Mouse (Mus musculus): ENCODE results near the gene Cyfip1. TPM values are rescaled to one million over a fixed set of nuclear protein-coding genes. Genes with fewer than 3 reads are reported as not detected.

Gene Cyfip1
- polyA plus RNA-seq, 1 experiment from 2014 or later = 45.1 TPM

DNA sequence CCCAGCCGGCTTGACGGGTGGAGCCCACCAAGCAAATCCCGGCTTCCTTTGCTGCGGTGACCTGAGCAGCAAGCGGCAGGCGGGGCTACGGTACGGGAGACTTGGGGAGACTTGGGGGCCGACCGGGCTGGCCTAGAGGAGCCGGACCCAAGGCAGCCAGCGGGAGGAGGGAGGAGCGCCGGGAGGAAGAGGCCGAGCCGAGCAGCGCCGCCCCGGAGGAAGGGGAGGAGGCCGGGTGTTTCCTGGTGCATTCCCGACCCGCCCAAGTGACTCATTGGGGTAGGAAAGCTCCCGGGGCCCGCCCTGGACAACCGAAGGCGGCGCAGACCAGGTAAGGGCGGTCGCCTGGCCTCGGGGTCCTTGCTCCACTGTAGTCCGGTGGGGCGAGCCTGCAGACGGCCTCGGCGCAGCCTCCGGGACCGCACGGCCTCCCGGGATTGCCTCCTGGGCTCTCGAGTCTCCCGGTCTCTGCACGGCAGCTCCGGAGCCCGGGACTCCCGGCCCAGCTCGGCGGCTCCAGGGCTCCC lies 495 bp downstream of the Cyfip1 start:
- Histone ChIP-seq H3K4me1 (ENCODE audit: control insufficient read depth, insufficient read depth, low read depth, low read length) (peaks cover 11% of the 10 kb centered on the region), H3K27ac (ENCODE audit: low read depth, low read length) (peak overlapping the region; percentile 96), H3K4me2 (ENCODE audit: low read length) (peak overlapping the region; percentile 71), H3K9ac (ENCODE audit: low read depth, low read length) (peak overlapping the region; percentile 92), H3K4me3 (ENCODE audit: low read length) (peak overlapping the region; percentile 79), H3K9me3 (ENCODE audit: control insufficient read depth, low read length) (no peaks in the 10 kb centered on the region), H3K36me3 (ENCODE audit: control insufficient read depth, insufficient read depth, low read length) (no peaks in the 10 kb centered on the region), H3K27me3 (replicated peaks; ENCODE audit: control insufficient read depth, insufficient read depth, low read length) (no peaks in the 10 kb centered on the region)
- ATAC-seq = peak; percentile 95
- WGBS = under 1% methylated on average over 46 of the region's 47 CpGs

GRCm38 (mm10) chr7:55842504-55843152 lies 1.1 kb downstream of the Cyfip1 start:
- H3K27me3 ChIP-seq (replicated peaks; ENCODE audit: control insufficient read depth, insufficient read depth, low read length) = no peaks in the 10 kb centered on the region
- H3K4me1 ChIP-seq (ENCODE audit: control insufficient read depth, insufficient read depth, low read depth, low read length) = peaks cover 11% of the 10 kb centered on the region
- peak overlapping the region; percentile 96 for H3K27ac ChIP-seq (ENCODE audit: low read depth, low read length)
- no peaks in the 10 kb centered on the region for H3K36me3 ChIP-seq (ENCODE audit: control insufficient read depth, insufficient read depth, low read length)
- WGBS = 0% methylated on average over 33 of the region's 40 CpGs
- peak overlapping the region; percentile 92 for H3K9ac ChIP-seq (ENCODE audit: low read depth, low read length)
- H3K4me3 ChIP-seq (ENCODE audit: low read length) = peak overlapping the region; percentile 79
- peak; percentile 51 for ATAC-seq
- peak overlapping the region; percentile 71 for H3K4me2 ChIP-seq (ENCODE audit: low read length)
- H3K9me3 ChIP-seq (ENCODE audit: control insufficient read depth, low read length) = no peaks in the 10 kb centered on the region

DNA sequence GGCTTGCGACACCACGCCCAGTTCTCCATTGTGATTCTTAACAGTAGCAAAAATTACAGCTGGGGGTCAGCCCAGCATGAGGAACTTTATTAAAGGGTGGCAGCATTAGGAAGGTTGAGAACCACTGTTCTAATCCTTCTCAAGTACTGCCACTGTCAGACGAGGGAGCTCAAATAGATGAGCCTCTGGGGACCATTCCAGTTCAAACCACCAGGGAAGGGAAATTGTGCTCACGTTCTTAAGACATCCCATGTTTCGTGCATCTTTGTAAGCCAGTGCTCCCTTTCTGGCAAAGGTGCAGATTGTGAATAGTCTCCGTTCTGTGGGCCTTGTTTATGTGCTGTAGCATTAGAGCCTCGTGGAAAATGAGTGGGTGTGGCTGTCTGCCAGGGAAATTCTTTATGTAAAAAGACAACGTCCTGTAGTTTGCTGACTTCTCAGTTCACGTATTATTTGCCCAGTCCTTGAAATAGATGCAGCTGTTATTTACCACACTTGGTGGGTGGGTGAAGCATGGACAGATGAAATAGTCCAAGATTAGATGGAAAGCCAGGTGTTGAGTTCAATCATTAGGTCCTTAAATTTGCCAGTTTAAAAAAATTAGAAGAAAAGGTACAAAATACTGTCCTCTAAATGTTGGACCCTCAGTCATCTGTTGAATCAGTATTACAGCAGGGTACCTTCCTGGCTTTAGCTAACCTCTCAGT lies 5.2 kb downstream of the Cyfip1 start:
- no peak overlapping the region for H3K27ac ChIP-seq (ENCODE audit: low read depth, low read length)
- peaks cover 19% of the 10 kb centered on the region for H3K4me1 ChIP-seq (ENCODE audit: control insufficient read depth, insufficient read depth, low read depth, low read length)
- no peak overlapping the region for H3K9ac ChIP-seq (ENCODE audit: low read depth, low read length)
- ATAC-seq = no peak
- WGBS = 60% methylated on average over 9 of the region's 9 CpGs
- H3K36me3 ChIP-seq (ENCODE audit: control insufficient read depth, insufficient read depth, low read length) = no peaks in the 10 kb centered on the region
- H3K9me3 ChIP-seq (ENCODE audit: control insufficient read depth, low read length) = no peaks in the 10 kb centered on the region
- no peak overlapping the region for H3K4me3 ChIP-seq (ENCODE audit: low read length)
- H3K27me3 ChIP-seq (replicated peaks; ENCODE audit: control insufficient read depth, insufficient read depth, low read length) = no peaks in the 10 kb centered on the region
- H3K4me2 ChIP-seq (ENCODE audit: low read length) = no peak overlapping the region

- H3K36me3 ChIP-seq (ENCODE audit: control insufficient read depth, insufficient read depth, low read length) = no peaks in the 10 kb centered on the region
- H3K4me2 ChIP-seq (ENCODE audit: low read length) = peak overlapping the region; percentile 44
- H3K27ac ChIP-seq (ENCODE audit: low read depth, low read length) = peak overlapping the region; percentile 63; the same call in 1 of the 2 replicates
- H3K9me3 ChIP-seq (ENCODE audit: control insufficient read depth, low read length) = no peaks in the 10 kb centered on the region
- peak; percentile 51; the same call in 1 of the 2 replicates for ATAC-seq
- H3K27me3 ChIP-seq (replicated peaks; ENCODE audit: control insufficient read depth, insufficient read depth, low read length) = no peaks in the 10 kb centered on the region
- H3K4me1 ChIP-seq (ENCODE audit: control insufficient read depth, insufficient read depth, low read depth, low read length) = peaks cover 13% of the 10 kb centered on the region
- 21% methylated on average over 14 of the region's 14 CpGs for WGBS
- no peak overlapping the region for H3K4me3 ChIP-seq (ENCODE audit: low read length)
- peak overlapping the region; percentile 41 for H3K9ac ChIP-seq (ENCODE audit: low read depth, low read length)
Measured at GRCm38 (mm10) chr7:55849948-55850571, 8.5 kb downstream of the Cyfip1 start.

- H3K9ac ChIP-seq (ENCODE audit: low read depth, low read length) = no peak overlapping the region
- H3K4me3 ChIP-seq (ENCODE audit: low read length) = no peak overlapping the region
- H3K27me3 ChIP-seq (replicated peaks; ENCODE audit: control insufficient read depth, insufficient read depth, low read length) = no peaks in the 10 kb centered on the region
- ATAC-seq = no peak
- no peaks in the 10 kb centered on the region for H3K9me3 ChIP-seq (ENCODE audit: control insufficient read depth, low read length)
- no peak overlapping the region for H3K27ac ChIP-seq (ENCODE audit: low read depth, low read length)
- no peak overlapping the region for H3K4me2 ChIP-seq (ENCODE audit: low read length)
- H3K36me3 ChIP-seq (ENCODE audit: control insufficient read depth, insufficient read depth, low read length) = no peaks in the 10 kb centered on the region
- 87% methylated on average over 3 of the region's 3 CpGs for WGBS
- peaks cover 13% of the 10 kb centered on the region for H3K4me1 ChIP-seq (ENCODE audit: control insufficient read depth, insufficient read depth, low read depth, low read length)
Measured at GRCm38 (mm10) chr7:55852787-55853186, 11.2 kb downstream of the Cyfip1 start.

DNA sequence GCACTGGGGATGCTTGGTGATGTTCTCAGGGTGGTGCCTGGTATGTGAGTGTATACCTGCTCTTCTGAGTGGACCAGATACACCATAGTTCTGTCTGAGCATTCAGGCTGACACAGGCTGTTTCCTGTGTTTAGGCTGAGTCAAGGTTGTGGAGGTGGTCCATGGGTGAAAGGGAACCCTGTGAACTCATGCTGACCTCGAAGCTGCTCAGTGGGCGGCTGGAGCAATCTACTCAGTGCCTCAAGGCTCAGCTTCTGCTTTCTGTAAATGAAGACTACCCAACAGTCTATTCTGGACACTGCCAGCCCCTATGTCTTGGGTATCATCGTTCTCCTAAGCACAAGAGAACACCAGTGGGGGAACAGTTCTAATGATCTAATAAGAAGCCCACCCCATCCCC lies 14.1 kb downstream of the Cyfip1 start:
- H3K4me3 ChIP-seq (ENCODE audit: low read length) = no peak overlapping the region
- no peak overlapping the region for H3K27ac ChIP-seq (ENCODE audit: low read depth, low read length)
- H3K27me3 ChIP-seq (replicated peaks; ENCODE audit: control insufficient read depth, insufficient read depth, low read length) = no peaks in the 10 kb centered on the region
- ATAC-seq = no peak
- WGBS = 79% methylated on average over 3 of the region's 3 CpGs
- H3K4me1 ChIP-seq (ENCODE audit: control insufficient read depth, insufficient read depth, low read depth, low read length) = no peaks in the 10 kb centered on the region
- H3K4me2 ChIP-seq (ENCODE audit: low read length) = no peak overlapping the region
- no peaks in the 10 kb centered on the region for H3K36me3 ChIP-seq (ENCODE audit: control insufficient read depth, insufficient read depth, low read length)
- no peaks in the 10 kb centered on the region for H3K9me3 ChIP-seq (ENCODE audit: control insufficient read depth, low read length)
- no peak overlapping the region for H3K9ac ChIP-seq (ENCODE audit: low read depth, low read length)

- Histone ChIP-seq H3K4me1 (ENCODE audit: control insufficient read depth, insufficient read depth, low read depth, low read length) (no peaks in the 10 kb centered on the region), H3K36me3 (ENCODE audit: control insufficient read depth, insufficient read depth, low read length) (no peaks in the 10 kb centered on the region), H3K27me3 (replicated peaks; ENCODE audit: control insufficient read depth, insufficient read depth, low read length) (no peaks in the 10 kb centered on the region), H3K9me3 (ENCODE audit: control insufficient read depth, low read length) (no peaks in the 10 kb centered on the region), H3K27ac (ENCODE audit: low read depth, low read length) (no peak overlapping the region), H3K4me2 (ENCODE audit: low read length) (no peak overlapping the region), H3K4me3 (ENCODE audit: low read length) (no peak overlapping the region), H3K9ac (ENCODE audit: low read depth, low read length) (no peak overlapping the region)
- 97% methylated on average over 4 of the region's 4 CpGs for WGBS
- no peak for ATAC-seq
Measured at GRCm38 (mm10) chr7:55856741-55857140, 15.2 kb downstream of the Cyfip1 start.

DNA sequence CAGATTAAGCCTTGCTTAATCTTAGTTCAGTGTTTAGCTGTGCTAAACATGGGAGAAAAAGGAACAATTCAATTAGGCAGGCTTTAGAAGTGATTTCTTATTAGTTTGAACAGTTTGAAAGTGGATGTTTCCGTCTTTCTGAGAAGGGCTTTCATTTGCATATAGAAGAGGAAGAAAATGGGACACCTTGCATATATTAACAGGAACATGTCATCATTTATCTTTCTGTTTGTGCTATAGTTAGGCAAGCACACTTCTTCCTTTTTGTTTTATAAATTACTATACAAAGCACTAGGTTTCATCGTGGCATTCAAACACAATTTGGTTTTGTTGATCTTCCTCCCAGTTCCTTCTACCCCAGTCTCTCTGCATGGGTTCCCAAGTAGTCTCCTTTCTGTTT lies 16.2 kb downstream of the Cyfip1 start:
- ATAC-seq = no peak
- Histone ChIP-seq H3K4me3 (ENCODE audit: low read length) (no peak overlapping the region), H3K4me2 (ENCODE audit: low read length) (no peak overlapping the region), H3K27ac (ENCODE audit: low read depth, low read length) (no peak overlapping the region), H3K36me3 (ENCODE audit: control insufficient read depth, insufficient read depth, low read length) (no peaks in the 10 kb centered on the region), H3K9ac (ENCODE audit: low read depth, low read length) (no peak overlapping the region), H3K4me1 (ENCODE audit: control insufficient read depth, insufficient read depth, low read depth, low read length) (no peaks in the 10 kb centered on the region), H3K27me3 (replicated peaks; ENCODE audit: control insufficient read depth, insufficient read depth, low read length) (no peaks in the 10 kb centered on the region), H3K9me3 (ENCODE audit: control insufficient read depth, low read length) (no peaks in the 10 kb centered on the region)
- 70% methylated on average over 2 of the region's 2 CpGs for WGBS

Data from hindbrain, embryonic 16.5 days (tissue).